8 mouse cellular contexts compared by ENCODE assay signal in genomic region chrX:157486765-157487164, GRCm38 (mm10). TPM values are rescaled to one million over a fixed set of nuclear protein-coding genes. Genes with fewer than 3 reads are reported as not detected.
A peak's percentile ranks its signal among the peaks of the same experiment; 100 is the strongest.
DNase-seq lines count a peak whose midpoint lies in the region; ATAC-seq lines count a peak whose summit lies in the region.

No protein-coding gene starts in this region.

- peak; percentile 51; the same call in 1 of the 2 replicates for ATAC-seq in frontal cortex, adult (ENCODE audit: low TSS enrichment)

- DNase-seq in frontal cortex, postnatal 10 days (ENCODE audit: low spot score in 2 of 2): no peak
- DNase-seq in ovary, postnatal 14 days (ENCODE audit: low spot score): peak; percentile 6
- no peak for DNase-seq in ovary, adult 18-20 months (ENCODE audit: low spot score)
- peak; percentile 58 to 60 for DNase-seq in cerebellum, postnatal 14 days
- DNase-seq in layer of hippocampus, postnatal 10 days (ENCODE audit: low spot score in 2 of 2): peak; percentile 9 to 33
- DNase-seq in thymus, postnatal 10 days (ENCODE audit: low spot score in 2 of 2): peak; percentile 4 to 28
- DNase-seq in left cerebral cortex, adult 8-10 months (ENCODE audit: low spot score in 2 of 2): no peak

RNA-seq across cellular contexts. Expression of gene Sms, which starts 5.3 kb away (rescaled TPM):
- total RNA-seq in layer of hippocampus, postnatal 10 days (2021): 100 to 1,000 TPM in 1 of 2 experiments, 10 to 100 TPM in 1; 89.3 to 102 TPM
- total RNA-seq in left cerebral cortex, adult 8-10 months (2022): 10 to 100 TPM; 64.3 to 76.7 (median 73.3) TPM

Comparison
In these comparisons a context has a peak if more than half of its experiments do, and no peak if none do; other contexts are left out.
1. DNase-seq: peak in ovary, postnatal 14 days (single experiment), cerebellum, postnatal 14 days (2 of 2), layer of hippocampus, postnatal 10 days (2 of 2) and thymus, postnatal 10 days (2 of 2); none in frontal cortex, postnatal 10 days (0 of 2), ovary, adult 18-20 months (single experiment) and left cerebral cortex, adult 8-10 months (0 of 2).